Mouse (Mus musculus): ENCODE data around the gene Gm13277.
"Not testable (repeated sequence)": the region's sequence is repeated elsewhere in the genome, so short reads cannot be mapped to it uniquely, and the experiment has no call there.

Gm13277 gene

GRCm38 (mm10) chr4:88788402-88788801, at the start of gene Gm13277:
TSS of gene Gm13277 (plus strand) at chr4:88788632.
- DNase-seq (ENCODE audit: low read depth, low spot score), result not testable (repeated sequence)

- DNase-seq (ENCODE audit: low read depth, low spot score), result no peak
Observed at GRCm38 (mm10) chr4:88739036-88739435, 49.4 kb upstream of the Gm13277 start.

GRCm38 (mm10) chr4:88741426-88741825, 47.0 kb upstream of the Gm13277 start:
- DNase-seq (ENCODE audit: low read depth, low spot score), result no peak

GRCm38 (mm10) chr4:88742771-88743371, 45.6 kb upstream of the Gm13277 start:
- DNase-seq (ENCODE audit: low read depth, low spot score), result no peak

- no peak for DNase-seq (ENCODE audit: low read depth, low spot score)
Observed at GRCm38 (mm10) chr4:88744207-88744606, 44.2 kb upstream of the Gm13277 start.

GRCm38 (mm10) chr4:88749926-88750325, 38.5 kb upstream of the Gm13277 start:
- no peak for DNase-seq (ENCODE audit: low read depth, low spot score)

GRCm38 (mm10) chr4:88754818-88755340, 33.6 kb upstream of the Gm13277 start, which contains the start of gene Gm13271:
TSS of gene Gm13271 (plus strand) at chr4:88754868.
- not testable (repeated sequence) for DNase-seq (ENCODE audit: low read depth, low spot score)

GRCm38 (mm10) chr4:88756581-88757513, 31.6 kb upstream of the Gm13277 start:
- not testable (repeated sequence) for DNase-seq (ENCODE audit: low read depth, low spot score)

- not testable (repeated sequence) for DNase-seq (ENCODE audit: low read depth, low spot score)
Observed at GRCm38 (mm10) chr4:88757628-88758031, 30.8 kb upstream of the Gm13277 start.

- not testable (repeated sequence) for DNase-seq (ENCODE audit: low read depth, low spot score)
Observed at GRCm38 (mm10) chr4:88758751-88759150, 29.7 kb upstream of the Gm13277 start.

- DNase-seq (ENCODE audit: low read depth, low spot score), result not testable (repeated sequence)
Observed at GRCm38 (mm10) chr4:88759610-88760268, 28.7 kb upstream of the Gm13277 start, which contains the start of gene Gm13283. TSS of gene Gm13283 (plus strand) at chr4:88760119.

- not testable (repeated sequence) for DNase-seq (ENCODE audit: low read depth, low spot score)
Observed at GRCm38 (mm10) chr4:88760431-88760830, 28.0 kb upstream of the Gm13277 start.

- DNase-seq (ENCODE audit: low read depth, low spot score), result not testable (repeated sequence)
Observed at GRCm38 (mm10) chr4:88761776-88762175, 26.7 kb upstream of the Gm13277 start.

- DNase-seq (ENCODE audit: low read depth, low spot score), result not testable (repeated sequence)
Observed at GRCm38 (mm10) chr4:88762341-88762740, 26.1 kb upstream of the Gm13277 start.

- DNase-seq (ENCODE audit: low read depth, low spot score), result not testable (repeated sequence)
Observed at GRCm38 (mm10) chr4:88763384-88764018, 24.9 kb upstream of the Gm13277 start.

GRCm38 (mm10) chr4:88773534-88773933, 14.9 kb upstream of the Gm13277 start, which contains the start of gene Gm13290:
TSS of gene Gm13290 (plus strand) at chr4:88773834.
- not testable (repeated sequence) for DNase-seq (ENCODE audit: low read depth, low spot score)

GRCm38 (mm10) chr4:88776622-88777021, 11.8 kb upstream of the Gm13277 start, which contains the start of gene Gm13289:
TSS of gene Gm13289 (plus strand) at chr4:88776922.
- not testable (repeated sequence) for DNase-seq (ENCODE audit: low read depth, low spot score)

- not testable (repeated sequence) for DNase-seq (ENCODE audit: low read depth, low spot score)
Observed at GRCm38 (mm10) chr4:88779550-88779949, 8.9 kb upstream of the Gm13277 start, which contains the start of gene Gm13272. TSS of gene Gm13272 (plus strand) at chr4:88779850.

- DNase-seq (ENCODE audit: low read depth, low spot score), result not testable (repeated sequence)
Observed at GRCm38 (mm10) chr4:88780320-88780719, 8.1 kb upstream of the Gm13277 start.

GRCm38 (mm10) chr4:88781831-88782230, 6.6 kb upstream of the Gm13277 start, which contains the start of gene Ifnz:
TSS of gene Ifnz (plus strand) at chr4:88782131.
- not testable (repeated sequence) for DNase-seq (ENCODE audit: low read depth, low spot score)

- DNase-seq (ENCODE audit: low read depth, low spot score), result not testable (repeated sequence)
Observed at GRCm38 (mm10) chr4:88782335-88782734, 6.1 kb upstream of the Gm13277 start.
